Mouse (Mus musculus) midbrain, embryonic 15.5 days (tissue): ENCODE measurements around the gene Ncoa7. TPM values are rescaled to one million over a fixed set of nuclear protein-coding genes. Genes with fewer than 3 reads are reported as not detected.

ENCODE experiments used
- ATAC-seq: fragments of 200-750 bp; cut with Nextera tagmentation; replicated peaks from 2 replicates; pipeline ENCODE4 v1.8.0; 2017; ENCODE audit warnings: moderate TSS enrichment
- H3K27ac ChIP-seq: fragments of 300-500 bp; sonication (generic); 2 replicates; pipeline ENCODE4 v1.5.1; 2015; ENCODE audit warnings: mild to moderate bottlenecking, inconsistent platforms
- H3K27me3 ChIP-seq: fragments of 300-500 bp; sonication (generic); replicated peaks from 2 replicates; pipeline ENCODE4 v1.6.1; 2015; ENCODE audit warnings: inconsistent platforms
- H3K36me3 ChIP-seq: fragments of 300-500 bp; sonication (generic); replicated peaks from 2 replicates; pipeline ENCODE4 v1.6.1; 2015; ENCODE audit warnings: inconsistent platforms
- H3K4me1 ChIP-seq: fragments of 300-500 bp; sonication (generic); 2 replicates; pipeline ENCODE4 v1.6.1; 2015; ENCODE audit warnings: inconsistent platforms
- H3K4me2 ChIP-seq: fragments of 300-500 bp; sonication (generic); 2 replicates; pipeline ENCODE4 v1.6.1; 2015; ENCODE audit warnings: inconsistent platforms, mild to moderate bottlenecking, moderate library complexity
- H3K4me3 ChIP-seq: fragments of 300-500 bp; sonication (generic); 2 replicates; pipeline ENCODE4 v1.5.1; 2015; ENCODE audit warnings: mild to moderate bottlenecking, inconsistent platforms
- H3K9ac ChIP-seq: fragments of 300-500 bp; sonication (generic); 2 replicates; pipeline ENCODE4 v1.6.1; 2015; ENCODE audit warnings: mild to moderate bottlenecking, inconsistent platforms
- H3K9me3 ChIP-seq: fragments of 300-500 bp; sonication (generic); 2 replicates; pipeline ENCODE4 v1.6.1; 2016; ENCODE audit warnings: inconsistent platforms
- WGBS: fragments of 180-500 bp; shearing (Covaris S2); methylation state at CpG from one replicate; pipeline ENCODE4 v1.1.7; 2015; ENCODE audit warnings: mixed read lengths; 5-methylcytosine and 5-hydroxymethylcytosine counted together
- polyA plus RNA-seq: library from polyadenylated mRNA; unstranded; fragments of >200 nt; fragmentation: Nextera tagmentation; extraction: Ambion mirVana; gene quantifications from 2 replicates; pipeline ENCODE4 v1.2.1, GENCODE M21; 2015

Ncoa7 gene
- 18.0 and 19.8 TPM in 2 replicates for polyA plus RNA-seq

DNA sequence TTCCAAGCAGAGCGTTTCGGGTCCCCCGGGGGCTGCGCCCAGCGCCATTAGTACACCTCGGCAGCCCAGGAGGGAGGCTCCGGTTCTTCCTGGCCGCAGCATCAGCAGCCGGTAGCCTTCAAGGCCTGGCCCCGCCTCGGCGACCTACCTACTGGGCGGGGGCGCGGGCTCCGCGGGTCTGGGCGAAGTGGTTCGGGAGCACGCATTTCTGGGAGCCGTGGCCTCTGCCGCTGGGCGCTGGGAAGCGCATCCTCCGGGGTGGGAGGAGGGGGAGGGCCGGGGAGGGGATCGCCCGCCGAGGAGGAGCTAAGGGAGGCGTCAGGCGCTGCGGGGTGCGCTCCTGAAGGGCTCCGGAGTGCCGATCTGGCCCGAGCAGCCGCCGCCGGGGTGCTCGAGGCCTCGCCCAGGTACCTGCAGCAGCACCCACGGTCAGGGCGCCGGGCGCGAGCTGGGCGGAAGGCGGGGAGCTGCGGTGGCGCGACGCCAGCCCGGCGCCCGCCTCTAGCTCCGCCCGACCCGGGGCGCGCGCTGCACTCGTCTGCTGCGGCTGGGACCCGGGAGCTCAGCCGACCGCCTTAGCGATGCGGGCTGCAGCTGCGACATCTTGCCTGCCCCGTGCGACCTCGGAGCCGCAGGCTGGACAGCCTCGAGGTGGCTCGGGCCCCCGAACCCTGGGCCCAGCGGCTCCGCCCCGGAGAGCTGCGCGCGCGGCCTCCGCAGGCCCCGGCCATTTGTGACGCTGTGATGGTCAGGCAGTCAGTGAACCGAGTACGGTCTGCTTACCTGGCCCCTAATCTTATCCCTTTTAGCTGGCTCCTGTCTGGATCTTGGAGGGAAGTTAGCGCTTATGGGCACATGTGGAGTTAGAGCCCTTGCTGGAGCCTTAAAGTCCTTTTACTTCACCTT, at the start of gene Ncoa7:
TSS of gene Ncoa7 (minus strand) at position 646 of the 906 bp plus-strand sequence.
- ATAC-seq, result peak; percentile 95

DNA sequence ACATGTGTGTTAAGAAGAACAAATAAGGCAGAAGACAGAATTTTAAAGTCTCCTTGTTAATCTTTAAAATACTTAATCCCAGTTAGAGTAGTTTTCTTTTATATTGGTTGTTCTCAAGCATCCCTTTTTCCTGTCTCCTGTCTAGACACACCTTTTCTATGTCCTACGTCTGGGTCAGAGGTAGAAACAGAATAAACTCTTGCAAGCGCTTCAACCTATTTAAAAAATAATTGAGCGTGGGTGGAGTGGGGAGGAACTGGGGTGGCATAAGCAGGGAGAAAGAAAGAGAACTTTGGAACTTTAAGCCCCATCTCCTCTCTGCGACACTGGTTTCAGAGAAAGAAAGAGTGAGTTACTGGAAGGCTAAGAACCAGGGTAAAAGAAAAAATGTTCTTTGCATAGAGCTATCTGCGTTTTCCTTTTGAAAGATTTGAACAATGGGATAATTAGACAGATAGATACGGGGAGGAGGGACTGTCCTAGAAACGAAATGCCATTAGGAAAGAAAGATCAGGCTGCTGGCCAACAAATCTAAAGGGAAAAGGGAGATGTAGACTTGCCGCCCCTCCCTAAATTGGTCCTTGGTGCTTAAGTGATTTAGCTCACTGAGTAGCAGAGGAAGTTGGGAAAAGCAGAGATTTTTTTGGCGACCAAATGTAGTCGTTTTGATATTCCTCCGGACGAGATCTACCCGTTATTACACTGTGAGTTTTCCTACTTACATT, 42.1 kb upstream of the Ncoa7 start:
- H3K27me3 ChIP-seq, result peaks cover 50% of the 10 kb centered on the region
- no peak overlapping the region for H3K4me3 ChIP-seq
- H3K4me2 ChIP-seq, result no peak overlapping the region
- H3K36me3 ChIP-seq, result no peaks in the 10 kb centered on the region
- no peaks in the 10 kb centered on the region for H3K9me3 ChIP-seq
- H3K27ac ChIP-seq, result no peak overlapping the region
- WGBS, result 15% methylated on average over 13 of the region's 13 CpGs
- H3K9ac ChIP-seq, result no peak overlapping the region
- no peak for ATAC-seq
- H3K4me1 ChIP-seq, result peaks cover 25% of the 10 kb centered on the region

More for the DNA sequence above, at the start of gene Ncoa7:
- H3K27me3 ChIP-seq, result no peaks in the 10 kb centered on the region
- H3K36me3 ChIP-seq, result no peaks in the 10 kb centered on the region
- peaks cover 11% of the 10 kb centered on the region for H3K4me1 ChIP-seq
- H3K4me2 ChIP-seq, result peak within 1 kb of the TSS; percentile 58
- H3K9ac ChIP-seq, result peak within 1 kb of the TSS; percentile 97
- peak within 1 kb of the TSS; percentile 99 for H3K27ac ChIP-seq
- H3K4me3 ChIP-seq, result peak within 1 kb of the TSS; percentile 97
- no peaks in the 10 kb centered on the region for H3K9me3 ChIP-seq
- under 1% methylated on average over 88 of the region's 89 CpGs for WGBS

DNA sequence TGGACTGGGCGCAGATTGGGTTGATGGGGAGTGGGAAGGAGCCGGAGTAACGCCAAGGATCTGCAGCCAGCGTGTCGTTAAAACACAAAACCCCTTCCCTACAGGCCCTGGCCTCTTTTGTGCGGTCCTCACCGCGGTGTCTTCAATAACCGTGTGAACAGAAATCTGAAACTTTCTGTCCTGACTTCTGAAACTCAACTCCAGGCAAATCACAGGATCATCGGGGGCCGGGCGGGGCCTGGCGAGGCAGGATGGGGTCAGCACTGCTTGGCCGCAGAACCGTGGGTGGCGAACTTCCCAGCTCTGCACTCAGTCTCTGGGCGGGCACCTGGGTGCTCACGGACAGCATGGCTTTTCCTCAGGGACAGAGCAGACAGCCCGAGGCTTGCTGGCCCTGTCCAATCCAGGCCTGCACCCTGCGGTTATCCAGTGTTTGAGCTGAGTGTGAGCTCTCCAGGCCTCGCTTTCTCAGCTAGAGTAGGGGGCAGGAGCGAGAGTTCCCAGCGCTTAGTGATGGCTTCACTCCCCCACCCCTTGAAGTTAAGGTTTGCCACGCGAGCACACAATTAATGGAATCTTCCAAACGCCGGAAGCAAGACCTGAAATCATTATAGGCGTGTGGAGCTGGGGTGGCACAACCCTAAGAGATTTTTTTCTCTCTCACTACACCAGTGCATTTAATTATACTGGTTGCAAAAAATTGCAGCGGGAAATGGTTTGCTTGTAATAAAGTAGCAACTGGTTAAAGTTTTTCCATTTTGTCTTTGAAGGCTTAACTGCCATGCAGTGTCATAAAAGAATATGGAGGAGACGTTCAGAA, 41.3 kb upstream of the Ncoa7 start:
- H3K27ac ChIP-seq, result no peak overlapping the region
- H3K9me3 ChIP-seq, result no peaks in the 10 kb centered on the region
- peak overlapping the region; percentile 86 for H3K4me2 ChIP-seq
- peaks cover 50% of the 10 kb centered on the region for H3K27me3 ChIP-seq
- no peaks in the 10 kb centered on the region for H3K36me3 ChIP-seq
- ATAC-seq, result no peak
- H3K9ac ChIP-seq, result 0 out of 2 replicates have a peak overlapping the region, but pooled peaks have one; percentile 21
- 3% methylated on average over 30 of the region's 30 CpGs for WGBS
- peak overlapping the region; percentile 61 for H3K4me3 ChIP-seq
- H3K4me1 ChIP-seq, result peaks cover 25% of the 10 kb centered on the region

DNA sequence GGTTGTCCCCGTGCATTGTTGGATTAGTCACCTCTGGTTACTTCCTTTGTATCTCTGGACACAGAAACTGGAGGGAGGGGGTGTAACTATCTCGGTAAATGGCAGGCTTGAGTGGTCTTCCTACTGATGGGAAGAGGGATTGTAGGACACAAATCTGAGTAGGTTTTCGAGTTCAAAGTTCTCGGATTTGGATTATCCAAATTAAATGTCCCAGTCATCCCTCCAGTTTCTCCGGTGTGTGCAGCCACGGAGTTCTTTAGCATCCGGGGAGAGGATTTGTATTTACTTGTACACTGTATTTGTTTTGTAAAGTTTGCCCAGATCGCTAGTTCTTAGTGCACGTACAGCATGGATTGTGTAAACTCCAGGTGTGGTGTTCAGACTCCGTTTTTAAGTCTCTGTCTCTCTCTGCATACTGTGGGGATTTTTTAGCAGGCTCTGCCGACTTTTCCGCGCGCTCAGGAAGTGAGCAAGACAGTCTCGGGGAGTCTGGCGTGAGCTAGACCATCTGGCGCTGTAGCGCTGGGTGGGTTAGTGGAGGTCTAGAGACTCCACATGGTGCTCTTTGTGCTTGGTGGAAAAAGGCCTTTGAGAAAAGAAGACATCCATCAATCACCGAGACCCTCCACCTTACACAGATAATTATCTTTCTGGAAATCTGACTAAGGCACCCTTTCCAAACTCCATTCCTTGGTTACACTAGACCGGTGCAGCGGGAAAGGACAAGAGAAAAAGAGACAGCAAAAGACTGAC, 40.5 kb upstream of the Ncoa7 start:
- Histone ChIP-seq H3K4me2 (peak overlapping the region; percentile 86), H3K27ac (no peak overlapping the region), H3K4me3 (peak overlapping the region; percentile 61), H3K9me3 (no peaks in the 10 kb centered on the region), H3K9ac (no peak overlapping the region; the same call in 1 of the 2 replicates), H3K27me3 (peaks cover 50% of the 10 kb centered on the region), H3K4me1 (peaks cover 25% of the 10 kb centered on the region), H3K36me3 (no peaks in the 10 kb centered on the region)
- whole genome bisulfite sequencing, result 2% methylated on average over 21 of the region's 21 CpGs
- peak; percentile 25; the same call in 1 of the 2 replicates for ATAC-seq

DNA sequence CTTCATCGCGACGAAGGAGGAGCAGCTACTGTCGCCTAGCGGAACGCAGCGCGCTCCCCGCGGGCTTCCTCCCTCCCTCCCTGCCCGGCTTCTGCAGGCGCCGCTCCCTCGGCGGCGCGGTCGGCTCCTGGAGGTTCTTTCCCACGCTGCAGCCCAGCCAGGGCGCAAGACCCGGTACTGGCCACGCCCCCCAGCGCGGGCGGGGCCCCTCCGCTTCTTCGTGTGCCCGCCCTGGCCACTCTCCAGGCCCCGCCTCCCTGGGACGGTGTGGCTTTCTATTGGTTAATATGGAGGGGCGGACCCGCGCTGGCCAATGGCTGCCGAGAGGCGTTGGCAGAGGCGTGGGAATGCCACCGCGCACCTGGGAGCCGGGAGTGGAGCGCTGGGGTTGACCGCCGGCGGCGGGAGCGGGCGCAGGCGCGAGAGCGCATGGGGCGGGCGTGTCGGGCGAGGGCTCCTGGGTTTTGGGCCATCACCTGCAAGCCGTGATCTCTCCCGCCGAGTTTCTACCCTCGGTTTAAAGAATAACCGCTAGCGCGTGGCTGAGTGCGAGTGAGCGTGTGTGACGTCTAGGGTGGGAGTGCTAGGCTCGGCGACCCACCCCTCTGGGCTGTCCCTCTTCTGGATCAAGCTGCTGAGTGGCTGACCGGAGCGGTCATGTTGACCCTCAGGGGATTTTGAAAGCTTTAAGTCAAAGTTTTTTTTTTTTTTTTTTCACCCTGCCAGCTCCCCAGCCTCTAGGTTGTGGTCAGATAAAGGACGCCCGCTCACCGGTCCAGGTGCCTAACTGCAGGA, 39.7 kb upstream of the Ncoa7 start, which contains the start of gene Hey2:
TSS of gene Hey2 (minus strand) at position 159 of the 795 bp plus-strand sequence.
- Histone ChIP-seq H3K9ac (peak within 1 kb of the TSS; percentile 42), H3K27ac (0 out of 2 replicates have a peak within 1 kb of the TSS, but pooled peaks have one; percentile 36), H3K4me3 (peak within 1 kb of the TSS; percentile 61), H3K36me3 (no peaks in the 10 kb centered on the region), H3K4me1 (peaks cover 25% of the 10 kb centered on the region), H3K27me3 (peaks cover 50% of the 10 kb centered on the region), H3K9me3 (no peaks in the 10 kb centered on the region), H3K4me2 (peak within 1 kb of the TSS; percentile 86)
- peak; percentile 100 for ATAC-seq
- under 1% methylated on average over 68 of the region's 70 CpGs for WGBS

DNA sequence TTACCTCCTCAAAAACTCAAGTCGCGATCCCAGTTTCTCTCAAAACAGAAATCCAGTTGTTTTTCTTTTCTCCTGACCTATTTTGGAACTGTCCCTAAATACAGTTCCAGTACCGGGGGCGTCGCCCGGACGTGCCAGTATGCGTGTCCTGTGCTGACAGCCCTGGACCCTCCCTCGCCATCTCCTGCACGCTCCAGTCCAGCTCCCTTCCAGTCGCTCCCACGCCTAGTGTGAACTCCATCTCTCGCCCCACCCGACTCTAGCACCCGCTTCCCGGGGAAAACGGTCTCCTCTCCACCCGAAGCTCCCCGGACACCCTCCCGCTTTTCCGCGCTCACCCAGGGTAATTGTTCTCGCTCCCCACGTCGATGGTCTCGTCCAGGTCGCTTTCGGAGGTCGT, 39.1 kb upstream of the Ncoa7 start:
- Histone ChIP-seq H3K9ac (peak overlapping the region; percentile 42), H3K27me3 (peaks cover 50% of the 10 kb centered on the region), H3K4me2 (peak overlapping the region; percentile 86), H3K4me1 (peaks cover 25% of the 10 kb centered on the region), H3K4me3 (peak overlapping the region; percentile 61), H3K36me3 (no peaks in the 10 kb centered on the region), H3K9me3 (no peaks in the 10 kb centered on the region), H3K27ac (0 out of 2 replicates have a peak overlapping the region, but pooled peaks have one; percentile 36)
- WGBS, result under 1% methylated on average over 29 of the region's 29 CpGs
- peak; percentile 75 for ATAC-seq

DNA sequence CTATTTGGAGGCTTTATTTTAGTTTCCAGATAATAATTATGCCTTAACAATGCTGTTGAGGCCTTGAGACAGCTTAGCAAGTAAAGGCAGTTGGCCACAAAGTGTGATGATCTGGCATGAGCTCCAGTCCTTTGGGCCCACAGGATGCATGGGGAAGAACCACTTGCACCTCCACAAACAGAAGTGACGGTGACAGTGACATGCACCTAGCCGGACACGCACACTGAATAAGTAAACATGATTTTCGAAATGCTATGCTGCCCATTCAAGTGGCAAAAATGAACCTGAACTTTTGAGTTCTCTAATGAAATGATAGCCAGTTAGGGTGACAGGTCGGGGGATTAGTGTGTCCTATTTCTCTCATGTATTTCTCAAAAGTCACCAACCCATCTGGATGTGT, 37.7 kb upstream of the Ncoa7 start:
- Histone ChIP-seq H3K27me3 (peaks cover 36% of the 10 kb centered on the region), H3K4me3 (0 out of 2 replicates have a peak overlapping the region, but pooled peaks have one; percentile 7), H3K27ac (no peak overlapping the region), H3K4me2 (peak overlapping the region; percentile 86; the same call in 1 of the 2 replicates), H3K9ac (no peak overlapping the region), H3K36me3 (no peaks in the 10 kb centered on the region), H3K4me1 (peaks cover 25% of the 10 kb centered on the region), H3K9me3 (no peaks in the 10 kb centered on the region)
- 77% methylated on average over 5 of the region's 5 CpGs for WGBS
- no peak for ATAC-seq

DNA sequence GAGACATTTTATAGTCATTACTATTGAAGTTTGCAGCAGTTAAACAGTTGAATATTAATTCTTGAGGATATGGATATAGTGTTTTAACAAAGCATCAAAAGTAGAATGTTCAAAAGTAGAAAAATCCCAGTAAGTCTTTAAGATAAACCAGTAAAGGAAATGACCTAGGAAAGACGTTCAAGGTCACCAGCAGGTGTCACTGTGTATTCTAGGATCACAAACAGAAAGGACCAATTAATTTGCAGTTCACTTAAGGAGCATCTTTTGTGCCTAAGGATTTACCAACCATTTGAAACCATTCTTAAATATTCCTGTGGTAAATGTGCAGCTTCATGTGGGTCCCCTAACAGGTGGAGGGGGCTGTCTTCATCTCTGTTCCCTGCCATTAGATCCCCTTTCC, 35.1 kb upstream of the Ncoa7 start:
- H3K36me3 ChIP-seq, result no peaks in the 10 kb centered on the region
- no peak overlapping the region for H3K27ac ChIP-seq
- no peak overlapping the region for H3K4me2 ChIP-seq
- ATAC-seq, result no peak
- no peaks in the 10 kb centered on the region for H3K9me3 ChIP-seq
- H3K4me3 ChIP-seq, result no peak overlapping the region
- H3K9ac ChIP-seq, result no peak overlapping the region
- 6% methylated on average over 1 of the region's 1 CpGs for WGBS
- H3K4me1 ChIP-seq, result peaks cover 8% of the 10 kb centered on the region
- H3K27me3 ChIP-seq, result peaks cover 9% of the 10 kb centered on the region

DNA sequence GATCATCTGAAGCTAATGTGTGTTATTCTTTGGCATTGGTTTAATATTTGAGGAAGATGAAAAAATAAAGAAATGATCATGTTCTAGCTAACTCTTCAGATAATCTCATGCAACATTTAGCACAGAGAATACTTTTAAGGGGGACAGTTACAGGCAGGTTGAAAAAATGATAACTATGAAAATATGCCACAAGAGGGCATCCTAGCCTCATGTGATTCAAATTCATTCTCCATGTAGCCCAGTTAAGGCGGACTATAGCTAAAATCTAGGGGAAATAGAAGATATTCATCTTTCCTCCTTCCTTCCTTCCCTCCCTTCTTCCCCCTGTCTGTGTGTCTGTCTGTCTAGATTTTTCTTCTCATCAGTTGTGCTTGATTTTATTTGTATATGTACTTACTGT, 21.9 kb upstream of the Ncoa7 start:
- Histone ChIP-seq H3K27ac (no peak overlapping the region), H3K9ac (no peak overlapping the region), H3K36me3 (no peaks in the 10 kb centered on the region), H3K4me3 (no peak overlapping the region), H3K9me3 (no peaks in the 10 kb centered on the region), H3K4me1 (no peaks in the 10 kb centered on the region), H3K4me2 (no peak overlapping the region), H3K27me3 (no peaks in the 10 kb centered on the region)
- WGBS, result 6% methylated on average over 1 of the region's 1 CpGs
- peak; percentile 88 for ATAC-seq

DNA sequence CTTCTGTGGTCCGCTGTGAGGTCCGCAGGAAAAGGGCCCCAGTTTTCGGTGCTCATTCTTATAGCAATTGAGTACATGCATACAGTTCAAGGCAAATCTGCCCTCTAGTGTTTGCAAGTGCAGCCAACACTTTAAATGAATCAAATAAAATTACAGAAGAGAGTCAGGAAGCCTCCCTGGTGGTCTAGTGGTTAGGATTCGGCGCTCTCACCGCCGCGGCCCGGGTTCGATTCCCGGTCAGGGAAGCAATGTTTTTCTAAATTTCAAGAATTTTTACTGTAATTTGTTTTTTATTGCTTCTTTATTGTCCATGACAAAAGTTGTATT, 7.8 kb upstream of the Ncoa7 start:
- Histone ChIP-seq H3K27me3 (no peaks in the 10 kb centered on the region), H3K27ac (peak overlapping the region; percentile 70), H3K9ac (peak overlapping the region; percentile 48), H3K4me1 (no peaks in the 10 kb centered on the region), H3K4me3 (peak overlapping the region; percentile 45), H3K36me3 (no peaks in the 10 kb centered on the region), H3K4me2 (peak overlapping the region; percentile 45), H3K9me3 (no peaks in the 10 kb centered on the region)
- WGBS, result 8% methylated on average over 11 of the region's 11 CpGs
- ATAC-seq, result peak; percentile 99
